Mouse (Mus musculus) small intestine, adult 2 months (tissue): ENCODE results near the gene Plppr3. TPM values are rescaled to one million over a fixed set of nuclear protein-coding genes. Genes with fewer than 3 reads are reported as not detected.

Source experiments
- H3K27ac ChIP-seq: fragments of 200-500 bp; 2 replicates; pipeline ENCODE4 v1.5.1; 2012; ENCODE audit warnings: low read depth, low read length, control low read depth, inconsistent platforms; ENCODE audit not compliant: insufficient read depth
- H3K27me3 ChIP-seq: fragments of 200-500 bp; 2 replicates; pipeline ENCODE4 v1.6.1; 2012; ENCODE audit warnings: mild to moderate bottlenecking, moderate library complexity, low read length, inconsistent platforms; ENCODE audit not compliant: control insufficient read depth, insufficient read depth
- H3K36me3 ChIP-seq: fragments of 200-500 bp; 2 replicates; pipeline ENCODE4 v1.6.1; 2012; ENCODE audit warnings: mild to moderate bottlenecking, low read length, control low read depth, inconsistent platforms; ENCODE audit not compliant: control insufficient read depth, insufficient read depth
- H3K4me1 ChIP-seq: fragments of 200-500 bp; 2 replicates; pipeline ENCODE4 v1.6.1; 2012; ENCODE audit warnings: low read length, inconsistent platforms, mixed read lengths; ENCODE audit not compliant: control insufficient read depth, insufficient read depth, insufficient read length
- H3K4me3 ChIP-seq: fragments of 200-500 bp; 2 replicates; pipeline ENCODE4 v1.5.1; 2012; ENCODE audit warnings: low read depth, mild to moderate bottlenecking, control low read depth, inconsistent platforms, low read length, moderate library complexity
- CTCF ChIP-seq: fragments of 200-500 bp; IDR thresholded peaks from 2 replicates; pipeline ENCODE4 v1.5.1; 2012; ENCODE audit warnings: low read depth, mild to moderate bottlenecking, control low read depth, inconsistent platforms, low read length, moderate library complexity, mixed read lengths; ENCODE audit not compliant: insufficient replicate concordance, insufficient read length; ENCODE audit errors: extremely low read depth
- POLR2A ChIP-seq: fragments of 200-500 bp; IDR thresholded peaks from 2 replicates; pipeline ENCODE4 v1.6.1; 2012; ENCODE audit warnings: low read depth, mild to moderate bottlenecking, control low read depth, inconsistent platforms, low read length, moderate library complexity
- WGBS: fragments of 180-500 bp; shearing (Covaris S2); methylation state at CpG from one replicate; pipeline ENCODE4 v1.1.7; 2018; 5-methylcytosine and 5-hydroxymethylcytosine counted together
- polyA plus RNA-seq: library from polyadenylated mRNA; depleted of rRNA; stranded (reverse); fragments of >200 nt; gene quantifications from 2 replicates; pipeline ENCODE4 v1.2.3, GENCODE M21; 2012

Gene Plppr3
- polyA plus RNA-seq, 1 experiment, result 5.3 TPM

GRCm38 (mm10) chr10:79838151-79838550 is 36.3 kb downstream of the Plppr3 start:
- 41% methylated on average over 2 of the region's 2 CpGs for WGBS
- no peaks in the 10 kb centered on the region for H3K36me3 ChIP-seq
- H3K4me1 ChIP-seq, result peaks cover 13% of the 10 kb centered on the region; the same call in 1 of the 2 replicates
- H3K27ac ChIP-seq, result no peak overlapping the region
- TF ChIP-seq CTCF (no peak), POLR2A (no peak)
- H3K4me3 ChIP-seq, result no peak overlapping the region
- H3K27me3 ChIP-seq, result no peaks in the 10 kb centered on the region

- H3K27ac ChIP-seq, result no peak overlapping the region
- H3K36me3 ChIP-seq, result peaks cover 4% of the 10 kb centered on the region
- no peak for TF ChIP-seq POLR2A
- TF ChIP-seq CTCF, result no peak
- H3K4me3 ChIP-seq, result no peak overlapping the region
- WGBS, result 96% methylated on average over 3 of the region's 3 CpGs
- H3K27me3 ChIP-seq, result no peaks in the 10 kb centered on the region
- peaks cover 17% of the 10 kb centered on the region; the same call in 1 of the 2 replicates for H3K4me1 ChIP-seq
Observed at GRCm38 (mm10) chr10:79836918-79837317, 37.5 kb downstream of the Plppr3 start.

- 20% methylated on average over 9 of the region's 9 CpGs for WGBS
- no peak overlapping the region for H3K27ac ChIP-seq
- H3K36me3 ChIP-seq, result peaks cover 24% of the 10 kb centered on the region
- peaks cover 23% of the 10 kb centered on the region for H3K4me1 ChIP-seq
- no peaks in the 10 kb centered on the region for H3K27me3 ChIP-seq
- TF ChIP-seq POLR2A (no peak), CTCF (peak; percentile 98)
- no peak overlapping the region for H3K4me3 ChIP-seq
Observed at GRCm38 (mm10) chr10:79834769-79835398, 39.5 kb downstream of the Plppr3 start.

GRCm38 (mm10) chr10:79832786-79833181 is 41.6 kb downstream of the Plppr3 start:
- TF ChIP-seq CTCF (no peak), POLR2A (no peak)
- 42% methylated on average over 9 of the region's 9 CpGs for whole genome bisulfite sequencing
- Histone ChIP-seq H3K36me3 (peaks cover 43% of the 10 kb centered on the region), H3K4me3 (no peak overlapping the region), H3K4me1 (peaks cover 23% of the 10 kb centered on the region), H3K27ac (no peak overlapping the region), H3K27me3 (no peaks in the 10 kb centered on the region)

GRCm38 (mm10) chr10:79832026-79832785 is 42.2 kb downstream of the Plppr3 start:
- no peak overlapping the region for H3K27ac ChIP-seq
- H3K27me3 ChIP-seq, result no peaks in the 10 kb centered on the region
- no peak for TF ChIP-seq POLR2A
- WGBS, result 37% methylated on average over 7 of the region's 7 CpGs
- H3K36me3 ChIP-seq, result peaks cover 49% of the 10 kb centered on the region
- H3K4me1 ChIP-seq, result peaks cover 25% of the 10 kb centered on the region
- no peak overlapping the region for H3K4me3 ChIP-seq

GRCm38 (mm10) chr10:79831583-79831982 is 42.9 kb downstream of the Plppr3 start:
- H3K4me1 ChIP-seq, result peaks cover 29% of the 10 kb centered on the region
- no peak for TF ChIP-seq POLR2A
- TF ChIP-seq CTCF, result no peak
- 80% methylated on average over 3 of the region's 3 CpGs for WGBS
- peaks cover 55% of the 10 kb centered on the region for H3K36me3 ChIP-seq
- no peak overlapping the region for H3K27ac ChIP-seq
- no peak overlapping the region for H3K4me3 ChIP-seq
- H3K27me3 ChIP-seq, result no peaks in the 10 kb centered on the region

GRCm38 (mm10) chr10:79824413-79824812 is 50.0 kb downstream of the Plppr3 start:
- H3K4me3 ChIP-seq, result peak overlapping the region; percentile 70
- 8% methylated on average over 6 of the region's 6 CpGs for WGBS
- H3K4me1 ChIP-seq, result peaks cover 35% of the 10 kb centered on the region
- peak overlapping the region; percentile 99 for H3K27ac ChIP-seq
- H3K27me3 ChIP-seq, result no peaks in the 10 kb centered on the region
- TF ChIP-seq POLR2A (no peak), CTCF (no peak)
- peaks cover 47% of the 10 kb centered on the region for H3K36me3 ChIP-seq
